Mouse (Mus musculus) cortical plate, adult 2 months (tissue): ENCODE measurements around the gene Mgat5. TPM values are rescaled to one million over a fixed set of nuclear protein-coding genes. Genes with fewer than 3 reads are reported as not detected.

Experiments
- H3K27ac ChIP-seq: fragments of 200-500 bp; 2 replicates; pipeline ENCODE4 v1.5.1; 2012; ENCODE audit warnings: low read length, control low read depth, inconsistent platforms; ENCODE audit not compliant: insufficient read depth
- H3K4me1 ChIP-seq: fragments of 200-500 bp; 2 replicates; pipeline ENCODE4 v1.6.1; 2011; ENCODE audit warnings: low read length; ENCODE audit not compliant: control insufficient read depth, insufficient read depth
- H3K4me3 ChIP-seq: fragments of 200-500 bp; 2 replicates; pipeline ENCODE4 v1.5.1; 2011; ENCODE audit warnings: mild to moderate bottlenecking, low read length, control low read depth; ENCODE audit not compliant: insufficient read depth
- CTCF ChIP-seq: fragments of 200-500 bp; IDR thresholded peaks from 2 replicates; pipeline ENCODE4 v1.5.1; 2011; ENCODE audit warnings: mild to moderate bottlenecking, control low read depth, low read length; ENCODE audit not compliant: insufficient read depth; ENCODE audit errors: extremely low read depth
- POLR2A ChIP-seq: fragments of 200-500 bp; IDR thresholded peaks from 2 replicates; pipeline ENCODE4 v1.6.1; 2011; ENCODE audit warnings: mild to moderate bottlenecking, low read length, control low read depth; ENCODE audit not compliant: insufficient read depth; ENCODE audit errors: extremely low read depth
- polyA plus RNA-seq: library from polyadenylated mRNA; depleted of rRNA; stranded (reverse); fragments of >200 nt; gene quantifications from 2 replicates; pipeline ENCODE4 v1.2.3, GENCODE M21; 2012

Gene Mgat5
- polyA plus RNA-seq, 1 experiment = 32.9 TPM

DNA sequence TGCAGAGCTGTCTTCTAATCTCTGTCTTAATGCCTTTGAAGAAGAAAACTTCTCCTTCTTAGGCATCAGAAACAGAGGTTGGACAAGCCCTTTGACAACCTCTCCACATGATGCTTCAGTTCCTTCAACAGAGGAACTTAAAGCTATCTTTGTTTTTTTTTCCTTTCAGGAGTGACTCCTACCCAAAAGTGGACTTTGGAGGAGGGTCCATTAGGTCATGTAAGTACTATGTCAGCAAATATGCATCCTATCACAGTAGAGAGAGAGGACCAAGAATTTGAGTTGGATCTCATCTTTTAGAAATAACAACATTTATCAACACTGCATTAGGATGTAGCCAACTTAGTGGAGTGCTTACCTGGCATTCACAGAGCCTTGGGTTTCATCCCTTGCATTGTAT lies 44.8 kb downstream of the Mgat5 start:
- no peak overlapping the region for H3K4me3 ChIP-seq
- TF ChIP-seq CTCF (no peak), POLR2A (no peak)
- H3K27ac ChIP-seq = no peak overlapping the region
- peaks cover 11% of the 10 kb centered on the region for H3K4me1 ChIP-seq

- TF ChIP-seq CTCF = no peak
- no peak for TF ChIP-seq POLR2A
- Histone ChIP-seq H3K27ac (no peak overlapping the region), H3K4me3 (no peak overlapping the region), H3K4me1 (peaks cover 11% of the 10 kb centered on the region)
Measured at GRCm38 (mm10) chr1:127250313-127250712, 45.5 kb downstream of the Mgat5 start.

DNA sequence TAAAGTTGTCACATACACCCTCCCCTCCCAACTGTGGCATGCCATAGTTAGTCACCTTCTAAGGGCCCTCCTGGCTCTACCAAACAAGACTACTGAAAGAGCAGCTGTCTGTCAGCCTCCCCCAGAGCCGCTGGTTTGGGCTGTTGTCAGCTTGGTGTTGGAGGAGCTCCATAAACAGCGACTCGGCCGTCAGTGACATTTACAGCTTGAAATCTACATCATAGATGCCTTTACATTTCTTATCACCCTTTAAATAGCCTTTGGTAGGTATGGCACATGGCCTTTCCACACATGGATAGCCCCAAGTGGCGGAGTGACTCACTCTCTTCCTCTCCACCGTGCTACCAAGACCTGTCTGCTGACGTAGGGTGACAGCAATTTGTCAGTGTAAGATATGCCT lies 46.9 kb downstream of the Mgat5 start:
- H3K4me3 ChIP-seq = no peak overlapping the region
- TF ChIP-seq CTCF (no peak), POLR2A (no peak)
- H3K27ac ChIP-seq = no peak overlapping the region
- H3K4me1 ChIP-seq = peaks cover 6% of the 10 kb centered on the region

GRCm38 (mm10) chr1:127257005-127257404 lies 52.2 kb downstream of the Mgat5 start:
- H3K4me1 ChIP-seq = no peaks in the 10 kb centered on the region; the same call in 1 of the 2 replicates
- no peak overlapping the region for H3K27ac ChIP-seq
- no peak for TF ChIP-seq CTCF
- TF ChIP-seq POLR2A = no peak
- H3K4me3 ChIP-seq = no peak overlapping the region

DNA sequence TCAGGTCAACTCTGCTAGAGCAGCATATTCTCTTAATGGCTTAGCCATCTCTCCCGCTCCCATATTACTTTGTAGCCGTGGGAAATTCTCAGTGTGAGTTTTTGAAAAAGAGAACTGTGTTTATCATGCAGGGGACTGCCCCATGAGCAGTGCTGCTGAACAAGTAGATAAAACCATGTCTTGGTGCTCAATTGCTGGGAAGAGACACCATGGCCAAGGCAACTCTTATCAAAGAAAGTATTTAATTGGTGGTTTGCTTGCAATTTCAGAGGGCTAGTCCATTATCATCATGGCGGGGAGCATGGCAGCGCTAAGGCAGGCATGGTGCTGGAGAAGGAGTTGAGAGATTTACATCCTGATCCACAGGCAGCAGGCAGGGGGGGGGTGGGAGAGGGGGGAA lies 54.9 kb downstream of the Mgat5 start:
- no peak overlapping the region for H3K4me3 ChIP-seq
- H3K27ac ChIP-seq = no peak overlapping the region
- TF ChIP-seq CTCF (no peak), POLR2A (no peak)
- H3K4me1 ChIP-seq = no peaks in the 10 kb centered on the region

DNA sequence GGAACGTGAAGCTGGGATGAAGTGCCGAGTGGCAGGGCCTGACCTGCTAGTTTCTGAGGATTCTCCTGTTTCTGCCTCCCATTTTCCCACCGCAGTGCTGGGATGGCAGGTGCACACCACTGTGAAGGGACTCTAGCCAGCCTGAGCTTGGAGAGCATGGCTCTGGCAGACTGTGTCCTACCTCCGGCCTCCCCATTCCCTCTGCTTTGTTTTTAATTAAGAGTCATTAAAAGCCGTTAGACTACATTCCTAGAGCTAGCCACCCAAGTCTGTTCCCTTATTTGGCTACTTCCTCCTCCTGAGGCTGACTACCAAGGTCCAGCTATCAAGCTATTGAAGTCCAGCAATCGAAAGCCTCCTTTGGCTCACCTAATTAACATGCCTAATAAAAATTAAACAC lies 56.2 kb downstream of the Mgat5 start:
- TF ChIP-seq POLR2A = no peak
- TF ChIP-seq CTCF = no peak
- H3K27ac ChIP-seq = no peak overlapping the region
- H3K4me3 ChIP-seq = no peak overlapping the region
- H3K4me1 ChIP-seq = no peaks in the 10 kb centered on the region

DNA sequence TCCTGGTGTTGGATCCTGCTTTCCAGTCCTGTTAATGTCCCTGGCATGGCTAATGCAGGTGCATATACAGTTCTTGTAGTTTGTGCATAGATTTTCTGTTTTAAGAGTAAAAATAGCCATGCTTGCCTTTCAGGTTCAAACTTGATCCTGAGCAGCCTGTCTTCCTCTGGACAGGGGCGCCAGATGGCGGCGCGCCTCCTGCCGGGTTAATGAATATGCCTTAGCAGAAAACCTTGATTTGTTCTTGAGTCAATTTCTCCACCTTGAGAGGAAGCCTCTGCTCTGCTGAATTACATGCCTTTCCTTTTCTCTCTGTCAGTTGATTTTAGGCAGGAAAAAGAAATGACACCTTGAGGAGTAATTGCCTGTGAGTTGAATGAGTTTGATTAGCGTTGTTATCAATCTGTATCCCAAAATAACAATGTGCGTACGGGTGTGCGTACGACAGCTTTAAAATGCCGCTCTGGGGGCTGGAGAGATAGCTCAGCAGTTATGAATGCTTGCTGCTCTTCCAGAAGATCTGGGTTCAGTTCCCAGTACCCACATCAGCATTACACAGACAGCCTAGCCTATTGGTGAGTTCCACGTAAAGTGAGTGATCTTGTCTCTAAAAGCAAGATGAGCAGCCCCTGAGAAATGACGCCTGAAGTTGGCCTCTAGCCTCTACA lies 57.5 kb downstream of the Mgat5 start:
- H3K4me3 ChIP-seq = no peak overlapping the region
- no peak for TF ChIP-seq POLR2A
- TF ChIP-seq CTCF = no peak
- H3K27ac ChIP-seq = no peak overlapping the region
- H3K4me1 ChIP-seq = no peaks in the 10 kb centered on the region; the same call in 1 of the 2 replicates

DNA sequence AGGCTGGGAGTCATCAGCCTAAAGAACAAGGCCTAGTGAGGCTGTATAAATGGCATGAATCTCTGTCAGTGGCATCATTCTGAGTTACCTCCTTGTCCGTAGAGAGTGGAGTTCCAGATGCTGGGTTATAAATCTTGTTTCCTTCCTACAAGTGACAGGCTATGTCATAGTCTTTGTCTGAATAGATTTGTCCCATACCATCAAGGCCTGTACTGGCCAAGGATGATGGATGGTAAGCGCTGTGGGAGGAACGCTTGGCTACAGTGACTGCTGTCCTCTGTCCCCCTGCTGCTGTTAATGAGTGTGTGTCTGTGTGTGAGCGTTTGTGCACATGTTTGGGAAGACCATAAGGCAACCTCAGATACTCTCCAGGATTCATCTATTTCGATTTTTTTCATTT lies 63.2 kb downstream of the Mgat5 start:
- Histone ChIP-seq H3K27ac (no peak overlapping the region), H3K4me3 (no peak overlapping the region), H3K4me1 (peaks cover 2% of the 10 kb centered on the region; the same call in 1 of the 2 replicates)
- TF ChIP-seq CTCF = no peak
- no peak for TF ChIP-seq POLR2A

DNA sequence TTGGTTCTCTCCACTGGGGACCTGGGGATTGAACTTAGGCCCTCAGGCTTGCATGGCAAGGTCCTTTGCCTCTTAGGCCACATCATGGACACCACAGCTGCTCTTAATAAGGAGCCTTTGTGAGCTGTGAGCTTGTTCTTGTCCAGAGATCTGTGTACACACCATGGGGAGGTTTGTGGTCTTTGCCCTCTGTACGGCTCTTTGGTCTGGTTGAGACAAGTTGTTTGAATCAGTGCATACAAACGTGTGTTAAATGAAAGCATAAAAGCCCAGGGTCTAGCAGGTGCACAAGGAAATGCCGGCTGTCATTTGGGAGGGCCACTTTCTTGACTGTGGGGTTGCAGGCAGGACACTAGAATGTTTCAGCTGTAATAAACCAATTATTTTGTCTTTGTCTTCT lies 64.5 kb downstream of the Mgat5 start:
- Histone ChIP-seq H3K4me1 (peaks cover 2% of the 10 kb centered on the region; the same call in 1 of the 2 replicates), H3K27ac (no peak overlapping the region), H3K4me3 (no peak overlapping the region)
- TF ChIP-seq POLR2A = no peak
- TF ChIP-seq CTCF = no peak

GRCm38 (mm10) chr1:127270273-127271020 lies 65.6 kb downstream of the Mgat5 start:
- Histone ChIP-seq H3K4me1 (peaks cover 2% of the 10 kb centered on the region; the same call in 1 of the 2 replicates), H3K4me3 (no peak overlapping the region), H3K27ac (0 out of 2 replicates have a peak overlapping the region, but pooled peaks have one; percentile 17)
- TF ChIP-seq CTCF (no peak), POLR2A (no peak)
